Mouse (Mus musculus) forebrain, embryonic 11.5 days (tissue): Measurements from ENCODE around the gene Rag1. TPM values are rescaled to one million over a fixed set of nuclear protein-coding genes. Genes with fewer than 3 reads are reported as not detected.

Experiments used
- ATAC-seq: fragments of 200-750 bp; cut with Nextera tagmentation; replicated peaks from 2 replicates; pipeline ENCODE4 v1.8.0; 2017; ENCODE audit warnings: moderate TSS enrichment; ENCODE audit not compliant: low FRiP score
- DNase-seq: peaks from one replicate; pipeline ENCODE4 v3.0.0-alpha.2; 2017; ENCODE audit warnings: low spot score
- H3K27ac ChIP-seq: fragments of 300-500 bp; sonication (generic); 2 replicates; pipeline ENCODE4 v1.5.1; 2014; ENCODE audit warnings: low read depth, low read length
- H3K27me3 ChIP-seq: fragments of 300-500 bp; sonication (generic); 2 replicates; pipeline ENCODE4 v1.6.1; 2014; ENCODE audit warnings: mild to moderate bottlenecking, low read length, mixed read lengths; ENCODE audit not compliant: control insufficient read depth, insufficient read depth
- H3K36me3 ChIP-seq: fragments of 300-500 bp; sonication (generic); 2 replicates; pipeline ENCODE4 v1.6.1; 2014; ENCODE audit warnings: mild to moderate bottlenecking, low read length, moderate library complexity, mixed read lengths; ENCODE audit not compliant: control insufficient read depth, insufficient read depth
- H3K4me1 ChIP-seq: fragments of 300-500 bp; sonication (generic); replicated peaks from 2 replicates; pipeline ENCODE4 v1.6.1; 2014; ENCODE audit warnings: low read length, mixed read lengths; ENCODE audit not compliant: control insufficient read depth, insufficient read depth
- H3K4me2 ChIP-seq: fragments of 300-500 bp; sonication (generic); 2 replicates; pipeline ENCODE4 v1.6.1; 2014; ENCODE audit warnings: low read depth, mild to moderate bottlenecking, low read length, moderate library complexity, mixed read lengths; ENCODE audit not compliant: severe bottlenecking
- H3K4me3 ChIP-seq: fragments of 300-500 bp; sonication (generic); 2 replicates; pipeline ENCODE4 v1.5.1; 2014; ENCODE audit warnings: low read depth, low read length
- H3K9ac ChIP-seq: fragments of 300-500 bp; sonication (generic); 2 replicates; pipeline ENCODE4 v1.6.1; 2014; ENCODE audit warnings: low read length
- H3K9me3 ChIP-seq: fragments of 300-500 bp; sonication (generic); 2 replicates; pipeline ENCODE4 v1.6.1; 2016; ENCODE audit warnings: low read length, mixed read lengths; ENCODE audit not compliant: control insufficient read depth
- WGBS: fragments of 180-500 bp; shearing (Covaris S2); extraction: QIAGEN DNeasy Blood & Tissue Kit; methylation state at CpG from one replicate; pipeline ENCODE4 v1.1.7; 2014; 5-methylcytosine and 5-hydroxymethylcytosine counted together
- polyA plus RNA-seq: library from polyadenylated mRNA; unstranded; fragments of >200 nt; fragmentation: Nextera tagmentation; extraction: Ambion mirVana; gene quantifications from 2 replicates; pipeline ENCODE4 v1.2.1, GENCODE M21; 2014

Gene Rag1
- polyA plus RNA-seq, 1 experiment from 2014 or later = 0.27 TPM

- Histone ChIP-seq H3K9me3 (no peaks in the 10 kb centered on the region), H3K4me2 (no peak overlapping the region), H3K27me3 (no peaks in the 10 kb centered on the region), H3K4me3 (no peak overlapping the region), H3K36me3 (no peaks in the 10 kb centered on the region), H3K27ac (no peak overlapping the region), H3K4me1 (0 out of 2 replicates have a peak, but pooled peaks cover 2% of the 10 kb centered on the region), H3K9ac (no peak overlapping the region)
- 54% methylated on average over 2 of the region's 2 CpGs for WGBS
- ATAC-seq (no peak), DNase-seq (no peak)
Observed at GRCm38 (mm10) chr2:101624011-101624410, 25.3 kb downstream of the Rag1 start.

GRCm38 (mm10) chr2:101623042-101623441 is 26.3 kb downstream of the Rag1 start:
- WGBS = 51% methylated on average over 2 of the region's 2 CpGs
- 0 out of 2 replicates have a peak, but pooled peaks cover 2% of the 10 kb centered on the region for H3K4me1 ChIP-seq

GRCm38 (mm10) chr2:101621611-101622010 is 27.7 kb downstream of the Rag1 start:
- Histone ChIP-seq H3K4me3 (no peak overlapping the region), H3K4me2 (no peak overlapping the region), H3K9me3 (no peaks in the 10 kb centered on the region), H3K4me1 (0 out of 2 replicates have a peak, but pooled peaks cover 2% of the 10 kb centered on the region), H3K9ac (no peak overlapping the region), H3K27ac (no peak overlapping the region), H3K27me3 (no peaks in the 10 kb centered on the region), H3K36me3 (no peaks in the 10 kb centered on the region)
- ATAC-seq = no peak
- 69% methylated on average over 7 of the region's 7 CpGs for WGBS
- peak; percentile 48 for DNase-seq

More at GRCm38 (mm10) chr2:101623042-101623441, 26.3 kb downstream of the Rag1 start:
- Histone ChIP-seq H3K27me3 (no peaks in the 10 kb centered on the region), H3K4me3 (no peak overlapping the region), H3K9me3 (no peaks in the 10 kb centered on the region), H3K9ac (no peak overlapping the region), H3K27ac (no peak overlapping the region), H3K36me3 (no peaks in the 10 kb centered on the region), H3K4me2 (no peak overlapping the region)
- DNase-seq (no peak), ATAC-seq (0 out of 2 replicates have a peak, but pooled peaks have one; percentile 20)

GRCm38 (mm10) chr2:101620899-101621298 is 28.4 kb downstream of the Rag1 start:
- no peak overlapping the region for H3K9ac ChIP-seq
- ATAC-seq (no peak), DNase-seq (no peak)
- H3K27ac ChIP-seq = no peak overlapping the region
- WGBS = 79% methylated on average over 3 of the region's 3 CpGs
- no peak overlapping the region for H3K4me2 ChIP-seq
- no peaks in the 10 kb centered on the region for H3K36me3 ChIP-seq
- no peaks in the 10 kb centered on the region for H3K27me3 ChIP-seq
- H3K9me3 ChIP-seq = no peaks in the 10 kb centered on the region
- H3K4me3 ChIP-seq = no peak overlapping the region
- H3K4me1 ChIP-seq = 0 out of 2 replicates have a peak, but pooled peaks cover 2% of the 10 kb centered on the region

GRCm38 (mm10) chr2:101618373-101618772 is 30.9 kb downstream of the Rag1 start:
- Histone ChIP-seq H3K9me3 (no peaks in the 10 kb centered on the region), H3K27me3 (no peaks in the 10 kb centered on the region), H3K4me3 (no peak overlapping the region), H3K27ac (no peak overlapping the region), H3K9ac (no peak overlapping the region), H3K36me3 (no peaks in the 10 kb centered on the region), H3K4me1 (0 out of 2 replicates have a peak, but pooled peaks cover 2% of the 10 kb centered on the region), H3K4me2 (no peak overlapping the region)
- ATAC-seq (no peak), DNase-seq (no peak)
- 82% methylated on average over 4 of the region's 4 CpGs for WGBS

GRCm38 (mm10) chr2:101615464-101616305 is 33.6 kb downstream of the Rag1 start:
- no peak overlapping the region for H3K4me2 ChIP-seq
- no peak overlapping the region for H3K9ac ChIP-seq
- H3K27ac ChIP-seq = no peak overlapping the region
- ATAC-seq (no peak), DNase-seq (no peak)
- no peak overlapping the region for H3K4me3 ChIP-seq
- no peaks in the 10 kb centered on the region for H3K36me3 ChIP-seq
- H3K9me3 ChIP-seq = no peaks in the 10 kb centered on the region
- H3K27me3 ChIP-seq = no peaks in the 10 kb centered on the region
- no peaks in the 10 kb centered on the region for H3K4me1 ChIP-seq
- WGBS = 70% methylated on average over 10 of the region's 10 CpGs

- H3K4me2 ChIP-seq = no peak overlapping the region
- H3K9me3 ChIP-seq = no peaks in the 10 kb centered on the region
- DNase-seq = no peak
- no peaks in the 10 kb centered on the region for H3K27me3 ChIP-seq
- ATAC-seq = no peak
- H3K4me3 ChIP-seq = no peak overlapping the region
- no peak overlapping the region for H3K27ac ChIP-seq
- 96% methylated on average over 3 of the region's 3 CpGs for WGBS
- 0 out of 2 replicates have a peak, but pooled peaks cover 2% of the 10 kb centered on the region for H3K4me1 ChIP-seq
- no peaks in the 10 kb centered on the region for H3K36me3 ChIP-seq
- no peak overlapping the region for H3K9ac ChIP-seq
Observed at GRCm38 (mm10) chr2:101610861-101611260, 38.4 kb downstream of the Rag1 start.

GRCm38 (mm10) chr2:101608232-101608894 is 40.9 kb downstream of the Rag1 start:
- Histone ChIP-seq H3K4me3 (no peak overlapping the region), H3K4me2 (no peak overlapping the region), H3K4me1 (0 out of 2 replicates have a peak, but pooled peaks cover 2% of the 10 kb centered on the region), H3K27ac (no peak overlapping the region), H3K9me3 (no peaks in the 10 kb centered on the region), H3K36me3 (no peaks in the 10 kb centered on the region), H3K27me3 (no peaks in the 10 kb centered on the region), H3K9ac (no peak overlapping the region)
- no peak for DNase-seq
- WGBS = 71% methylated on average over 7 of the region's 7 CpGs
- ATAC-seq = peak; percentile 72
